Mouse (Mus musculus) liver, adult 2 months (tissue): Measurements from ENCODE around the gene Rbm8a2. TPM values are rescaled to one million over a fixed set of nuclear protein-coding genes. Genes with fewer than 3 reads are reported as not detected.
"Not testable (repeated sequence)": the region's sequence is repeated elsewhere in the genome, so short reads cannot be mapped to it uniquely, and the experiment has no call there.

Experiments
- DNase-seq: peaks from one replicate; pipeline ENCODE4 v3.0.0-alpha.2; 2011; ENCODE audit warnings: low read depth, low spot score; ENCODE audit errors: extremely low read depth
- H3K27ac ChIP-seq: fragments of 200-500 bp; replicated peaks from 2 replicates; pipeline ENCODE4 v1.5.1; 2012; ENCODE audit warnings: low read depth, mild to moderate bottlenecking, control low read depth, inconsistent platforms, low read length; ENCODE audit not compliant: insufficient read depth
- H3K27me3 ChIP-seq: fragments of 200-500 bp; 2 replicates; pipeline ENCODE4 v1.6.1; 2012; ENCODE audit warnings: mild to moderate bottlenecking, moderate library complexity, low read length, inconsistent platforms; ENCODE audit not compliant: control insufficient read depth, insufficient read depth
- H3K36me3 ChIP-seq: fragments of 200-500 bp; 2 replicates; pipeline ENCODE4 v1.6.1; 2012; ENCODE audit warnings: low read length, inconsistent platforms; ENCODE audit not compliant: control insufficient read depth, insufficient read depth
- H3K4me1 ChIP-seq: fragments of 200-500 bp; 2 replicates; pipeline ENCODE4 v1.6.1; 2011; ENCODE audit warnings: low read length; ENCODE audit not compliant: control insufficient read depth, insufficient read depth
- H3K4me3 ChIP-seq: fragments of 200-500 bp; 2 replicates; pipeline ENCODE4 v1.5.1; 2011; ENCODE audit warnings: low read depth, mild to moderate bottlenecking, control low read depth, low read length, moderate library complexity; ENCODE audit not compliant: insufficient read depth
- H3K79me2 ChIP-seq: fragments of 200-500 bp; 2 replicates; pipeline ENCODE4 v1.6.1; 2012; ENCODE audit warnings: inconsistent platforms, mild to moderate bottlenecking, low read length, moderate library complexity; ENCODE audit not compliant: control insufficient read depth, insufficient read depth
- H3K9ac ChIP-seq: fragments of 200-500 bp; 2 replicates; pipeline ENCODE4 v1.6.1; 2012; ENCODE audit warnings: low read depth, mild to moderate bottlenecking, control low read depth, inconsistent platforms, low read length
- CTCF ChIP-seq: fragments of 200-500 bp; IDR thresholded peaks from 2 replicates; pipeline ENCODE4 v1.5.1; 2011; ENCODE audit warnings: low read depth, low read length, control low read depth
- POLR2A ChIP-seq: fragments of 200-500 bp; IDR thresholded peaks from 2 replicates; pipeline ENCODE4 v1.6.1; 2011; ENCODE audit warnings: low read length, control low read depth; ENCODE audit not compliant: insufficient read depth; ENCODE audit errors: extremely low read depth
- WGBS: fragments of 180-500 bp; shearing (Covaris S2); methylation state at CpG from one replicate; pipeline ENCODE4 v1.1.7; 2018; 5-methylcytosine and 5-hydroxymethylcytosine counted together
- polyA plus RNA-seq: library from polyadenylated mRNA; depleted of rRNA; stranded (reverse); fragments of >200 nt; gene quantifications from 2 replicates; pipeline ENCODE4 v1.2.3, GENCODE M21; 2012; rRNA removed
- total RNA-seq: library from RNA; depleted of rRNA; stranded (reverse); fragments of >200 nt; gene quantifications from 2 replicates; pipeline ENCODE4 v1.2.3, GENCODE M21; 2014; rRNA removed

The Rbm8a2 gene
- total RNA-seq: not detected in 2 replicates
- not detected in 2 replicates for polyA plus RNA-seq

GRCm38 (mm10) chr1:175979014-175979413 lies at the start of gene Rbm8a2:
Gene Rbm8a2 (minus strand): TSS chr1:175979114.
- not testable (repeated sequence) for H3K27ac ChIP-seq, H3K4me1 ChIP-seq, H3K4me3 ChIP-seq, H3K9ac ChIP-seq, DNase-seq, H3K36me3 ChIP-seq, H3K27me3 ChIP-seq, H3K79me2 ChIP-seq
- WGBS: 87% methylated on average over 7 of the region's 7 CpGs

GRCm38 (mm10) chr1:176028397-176028796 lies 49.5 kb upstream of the Rbm8a2 start:
- no peaks in the 10 kb centered on the region for H3K4me1 ChIP-seq
- TF ChIP-seq CTCF: no peak
- TF ChIP-seq POLR2A: no peak
- H3K4me3 ChIP-seq: no peak overlapping the region
- no peak for DNase-seq
- no peak overlapping the region for H3K9ac ChIP-seq
- no peaks in the 10 kb centered on the region for H3K79me2 ChIP-seq
- WGBS: 71% methylated on average over 3 of the region's 3 CpGs
- no peak overlapping the region for H3K27ac ChIP-seq
- no peaks in the 10 kb centered on the region for H3K36me3 ChIP-seq
- no peaks in the 10 kb centered on the region for H3K27me3 ChIP-seq

- WGBS: 54% methylated on average over 1 of the region's 1 CpGs
- Histone ChIP-seq H3K79me2 (no peaks in the 10 kb centered on the region), H3K4me3 (no peak overlapping the region), H3K4me1 (no peaks in the 10 kb centered on the region), H3K27ac (no peak overlapping the region), H3K27me3 (no peaks in the 10 kb centered on the region), H3K9ac (no peak overlapping the region), H3K36me3 (no peaks in the 10 kb centered on the region)
- no peak for TF ChIP-seq POLR2A
- TF ChIP-seq CTCF: no peak
- no peak for DNase-seq
Observed at GRCm38 (mm10) chr1:176024501-176024900, 45.6 kb upstream of the Rbm8a2 start.

- H3K4me1 ChIP-seq: no peaks in the 10 kb centered on the region
- no peaks in the 10 kb centered on the region for H3K36me3 ChIP-seq
- no peak overlapping the region for H3K9ac ChIP-seq
- DNase-seq: no peak
- no peak for TF ChIP-seq POLR2A
- TF ChIP-seq CTCF: no peak
- WGBS: 92% methylated on average over 3 of the region's 3 CpGs
- H3K4me3 ChIP-seq: no peak overlapping the region
- H3K27ac ChIP-seq: no peak overlapping the region
- H3K79me2 ChIP-seq: no peaks in the 10 kb centered on the region
- no peaks in the 10 kb centered on the region for H3K27me3 ChIP-seq
Observed at GRCm38 (mm10) chr1:176018523-176018922, 39.6 kb upstream of the Rbm8a2 start.

GRCm38 (mm10) chr1:176016076-176016475 lies 37.2 kb upstream of the Rbm8a2 start:
- H3K4me3 ChIP-seq: no peak overlapping the region
- H3K79me2 ChIP-seq: no peaks in the 10 kb centered on the region
- no peak overlapping the region for H3K9ac ChIP-seq
- no peaks in the 10 kb centered on the region for H3K4me1 ChIP-seq
- 65% methylated on average over 3 of the region's 3 CpGs for WGBS
- H3K27ac ChIP-seq: no peak overlapping the region
- H3K27me3 ChIP-seq: no peaks in the 10 kb centered on the region
- TF ChIP-seq POLR2A: no peak
- no peak for TF ChIP-seq CTCF
- no peaks in the 10 kb centered on the region for H3K36me3 ChIP-seq
- DNase-seq: no peak

GRCm38 (mm10) chr1:176013497-176014268 lies 34.8 kb upstream of the Rbm8a2 start:
- Histone ChIP-seq H3K4me3 (no peak overlapping the region), H3K9ac (no peak overlapping the region), H3K79me2 (no peaks in the 10 kb centered on the region), H3K27me3 (no peaks in the 10 kb centered on the region), H3K27ac (no peak overlapping the region), H3K4me1 (no peaks in the 10 kb centered on the region), H3K36me3 (no peaks in the 10 kb centered on the region)
- no peak for TF ChIP-seq POLR2A
- TF ChIP-seq CTCF: no peak
- DNase-seq: no peak
- WGBS: 47% methylated on average over 3 of the region's 3 CpGs
